Mouse (Mus musculus): Measurements from ENCODE around the gene Olfr248.
"Not testable (repeated sequence)": the region's sequence is repeated elsewhere in the genome, so short reads cannot be mapped to it uniquely, and the experiment has no call there.

Gene Olfr248

GRCm38 (mm10) chr1:174390746-174391145 is at the start of gene Olfr248:
Gene Olfr248, plus strand, starts transcription at chr1:174391046.
- DNase-seq (ENCODE audit: low read depth): no peak

- DNase-seq (ENCODE audit: low read depth): not testable (repeated sequence)
Measured at GRCm38 (mm10) chr1:174353636-174354035, 37.2 kb upstream of the Olfr248 start.

- no peak for DNase-seq (ENCODE audit: low read depth)
Measured at GRCm38 (mm10) chr1:174354640-174355039, 36.2 kb upstream of the Olfr248 start.

GRCm38 (mm10) chr1:174364882-174365451 is 25.9 kb upstream of the Olfr248 start, which contains the start of gene Olfr417:
Gene Olfr417, plus strand, starts transcription at chr1:174365122.
- DNase-seq (ENCODE audit: low read depth): no peak

DNA sequence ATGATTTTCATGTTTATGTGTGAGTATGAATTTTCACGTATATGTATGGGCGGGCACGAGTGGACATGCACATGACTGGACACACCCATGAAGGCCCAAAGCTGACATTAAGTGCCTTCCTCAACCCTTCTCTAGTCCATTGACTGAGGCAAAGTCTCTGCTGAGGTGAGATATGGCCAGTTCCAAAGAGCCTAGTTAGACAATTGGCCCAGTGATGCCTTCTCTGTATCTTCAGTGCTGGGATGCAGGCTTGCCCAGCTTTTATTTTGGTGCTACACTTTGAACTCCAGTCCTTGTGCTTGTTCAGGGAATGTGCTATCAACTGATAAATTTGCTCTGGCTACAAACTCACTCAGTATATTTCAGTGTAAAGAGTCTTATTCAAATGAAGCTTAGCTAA is 17.0 kb upstream of the Olfr248 start:
- no peak for DNase-seq (ENCODE audit: low read depth)

DNA sequence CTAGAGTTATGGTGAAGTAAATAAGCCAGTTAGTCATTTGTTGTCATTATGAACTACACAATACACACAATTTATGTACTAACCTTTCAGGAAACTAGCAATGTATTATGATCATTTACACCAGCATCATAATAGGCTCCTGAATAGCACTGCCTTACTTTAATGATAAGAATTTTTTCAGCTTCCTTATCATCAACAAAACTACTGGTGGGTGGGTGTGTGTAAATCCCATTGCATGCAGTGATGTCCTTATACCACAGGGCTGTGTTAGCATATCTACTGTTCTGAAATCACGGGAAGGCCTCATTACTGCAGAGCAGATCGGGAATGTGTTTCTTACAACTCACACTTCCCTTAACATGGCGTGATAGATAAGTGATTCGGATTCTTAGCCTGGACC is 32.1 kb downstream of the Olfr248 start:
- DNase-seq (ENCODE audit: low read depth): no peak

- DNase-seq (ENCODE audit: low read depth): no peak
Measured at GRCm38 (mm10) chr1:174423764-174424163, 32.9 kb downstream of the Olfr248 start, which contains the start of gene Olfr414. Gene Olfr414, plus strand, starts transcription at chr1:174424064.

GRCm38 (mm10) chr1:174426180-174426986 is 35.5 kb downstream of the Olfr248 start:
- DNase-seq (ENCODE audit: low read depth): no peak

GRCm38 (mm10) chr1:174427402-174427801 is 36.6 kb downstream of the Olfr248 start:
- no peak for DNase-seq (ENCODE audit: low read depth)

DNA sequence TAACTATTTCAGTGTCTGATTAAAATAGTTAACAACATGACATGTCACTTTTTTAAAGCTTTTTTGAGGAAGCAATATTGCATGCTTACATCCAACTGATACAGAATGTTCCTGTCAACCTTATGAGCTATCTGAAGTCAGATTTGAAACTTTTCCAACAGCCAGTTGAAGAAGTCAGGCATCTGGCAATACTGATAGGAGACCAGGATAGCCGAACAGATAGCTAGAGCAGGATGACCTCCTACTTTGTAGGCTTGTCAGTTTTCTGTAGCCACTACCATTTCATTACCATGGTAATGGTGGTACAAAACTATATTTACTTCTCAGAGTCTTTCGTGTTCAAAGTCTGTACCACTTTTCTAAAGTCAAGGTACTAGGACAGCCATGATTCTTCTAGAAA is 37.6 kb downstream of the Olfr248 start:
- no peak for DNase-seq (ENCODE audit: low read depth)

GRCm38 (mm10) chr1:174434121-174434520 is 43.3 kb downstream of the Olfr248 start:
- no peak for DNase-seq (ENCODE audit: low read depth)
